Mouse (Mus musculus) testis, postnatal 14 days (tissue): ENCODE data around the gene Rnf6.

ENCODE experiments used
- DNase-seq: peaks from one replicate; pipeline ENCODE4 v3.0.0; 2021; ENCODE audit warnings: low spot score

Rnf6 gene

GRCm38 (mm10) chr5:146220879-146221714, at the start of gene Rnf6:
Gene Rnf6, minus strand, starts transcription at chr5:146221555.
- peak; percentile 97 for DNase-seq

- DNase-seq: no peak
Measured at GRCm38 (mm10) chr5:146270593-146270992, 49.2 kb upstream of the Rnf6 start.

- no peak for DNase-seq
Measured at GRCm38 (mm10) chr5:146267776-146268175, 46.4 kb upstream of the Rnf6 start.

- DNase-seq: no peak
Measured at GRCm38 (mm10) chr5:146265934-146266591, 44.7 kb upstream of the Rnf6 start.

GRCm38 (mm10) chr5:146260003-146260402, 38.6 kb upstream of the Rnf6 start:
- DNase-seq: no peak

GRCm38 (mm10) chr5:146253644-146254043, 32.3 kb upstream of the Rnf6 start:
- no peak for DNase-seq

- no peak for DNase-seq
Measured at GRCm38 (mm10) chr5:146251663-146252429, 30.5 kb upstream of the Rnf6 start.

- DNase-seq: no peak
Measured at GRCm38 (mm10) chr5:146250369-146251075, 29.2 kb upstream of the Rnf6 start.

GRCm38 (mm10) chr5:146248746-146249145, 27.4 kb upstream of the Rnf6 start:
- no peak for DNase-seq

GRCm38 (mm10) chr5:146247709-146248108, 26.4 kb upstream of the Rnf6 start:
- no peak for DNase-seq

GRCm38 (mm10) chr5:146246386-146246785, 25.0 kb upstream of the Rnf6 start:
- no peak for DNase-seq

- no peak for DNase-seq
Measured at GRCm38 (mm10) chr5:146245646-146246370, 24.5 kb upstream of the Rnf6 start.

GRCm38 (mm10) chr5:146245193-146245592, 23.8 kb upstream of the Rnf6 start:
- DNase-seq: no peak

GRCm38 (mm10) chr5:146241202-146241601, 19.8 kb upstream of the Rnf6 start:
- DNase-seq: no peak

GRCm38 (mm10) chr5:146240771-146241170, 19.4 kb upstream of the Rnf6 start:
- no peak for DNase-seq

GRCm38 (mm10) chr5:146238274-146238673, 16.9 kb upstream of the Rnf6 start:
- DNase-seq: no peak

- DNase-seq: no peak
Measured at GRCm38 (mm10) chr5:146234336-146234735, 13.0 kb upstream of the Rnf6 start.

- no peak for DNase-seq
Measured at GRCm38 (mm10) chr5:146232816-146233215, 11.5 kb upstream of the Rnf6 start.

GRCm38 (mm10) chr5:146232056-146232675, 10.8 kb upstream of the Rnf6 start:
- no peak for DNase-seq

GRCm38 (mm10) chr5:146231655-146231996, 10.3 kb upstream of the Rnf6 start:
- peak; percentile 36 for DNase-seq
